Mouse (Mus musculus) liver, embryonic 12.5 days (tissue): ENCODE measurements around the gene Pigr. TPM values are rescaled to one million over a fixed set of nuclear protein-coding genes. Genes with fewer than 3 reads are reported as not detected.

Experiments used
- ATAC-seq: fragments of 200-750 bp; cut with Nextera tagmentation; 2 replicates; pipeline ENCODE4 v1.8.0; 2017; ENCODE audit warnings: moderate number of reproducible peaks, mild to moderate bottlenecking, moderate library complexity
- H3K27ac ChIP-seq: fragments of 300-500 bp; sonication (generic); 2 replicates; pipeline ENCODE4 v1.5.1; 2016; ENCODE audit warnings: mild to moderate bottlenecking
- H3K27me3 ChIP-seq: fragments of 300-500 bp; sonication (generic); replicated peaks from 2 replicates; pipeline ENCODE4 v1.6.1; 2016; ENCODE audit warnings: mild to moderate bottlenecking, moderate library complexity
- H3K36me3 ChIP-seq: fragments of 300-500 bp; sonication (generic); 2 replicates; pipeline ENCODE4 v1.6.1; 2016; ENCODE audit warnings: mild to moderate bottlenecking, moderate library complexity
- H3K4me1 ChIP-seq: fragments of 300-500 bp; sonication (generic); 2 replicates; pipeline ENCODE4 v1.6.1; 2016
- H3K4me2 ChIP-seq: fragments of 300-500 bp; sonication (generic); 2 replicates; pipeline ENCODE4 v1.6.1; 2016; ENCODE audit warnings: mild to moderate bottlenecking, moderate library complexity
- H3K4me3 ChIP-seq: fragments of 300-500 bp; sonication (generic); 2 replicates; pipeline ENCODE4 v1.5.1; 2016; ENCODE audit warnings: mild to moderate bottlenecking, moderate library complexity
- H3K9ac ChIP-seq: fragments of 300-500 bp; sonication (generic); 2 replicates; pipeline ENCODE4 v1.6.1; 2016; ENCODE audit warnings: mild to moderate bottlenecking, moderate library complexity
- H3K9me3 ChIP-seq: fragments of 300-500 bp; sonication (generic); replicated peaks from 2 replicates; pipeline ENCODE4 v1.6.1; 2016; ENCODE audit warnings: mild to moderate bottlenecking, moderate library complexity
- WGBS: fragments of 180-500 bp; shearing (Covaris S2); methylation state at CpG from one replicate; pipeline ENCODE4 v1.1.7; 2016; ENCODE audit not compliant: insufficient replicate concordance; 5-methylcytosine and 5-hydroxymethylcytosine counted together
- polyA plus RNA-seq: library from polyadenylated mRNA; unstranded; fragments of >200 nt; fragmentation: Nextera tagmentation; extraction: Ambion mirVana; gene quantifications from 2 replicates; pipeline ENCODE4 v1.2.1, GENCODE M21; 2016

Gene Pigr
- polyA plus RNA-seq, 1 experiment from 2014 or later: 0.11 TPM

DNA sequence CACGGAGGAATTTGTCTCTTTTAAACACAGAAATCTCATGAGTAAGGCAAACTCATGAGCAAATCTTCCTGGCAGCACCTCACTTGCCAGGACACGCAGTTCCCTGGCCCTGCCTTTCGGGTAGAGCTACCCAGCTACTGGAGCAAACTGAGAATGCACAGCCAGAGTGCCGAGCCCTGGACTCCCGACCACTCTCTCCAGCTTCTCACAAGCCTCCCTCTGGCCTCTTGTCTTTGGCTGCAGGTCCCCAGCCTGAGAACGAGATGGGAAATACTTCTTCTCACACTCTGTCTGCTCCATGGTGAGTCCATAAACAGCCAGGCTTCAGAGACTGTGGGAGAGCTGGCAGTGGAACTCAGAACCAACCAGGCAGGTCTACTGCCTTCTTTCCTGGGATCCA, 23.5 kb upstream of the Pigr start:
- Histone ChIP-seq H3K4me3 (no peak overlapping the region), H3K9me3 (no peaks in the 10 kb centered on the region), H3K27me3 (peaks cover 11% of the 10 kb centered on the region; the same call in 1 of the 2 replicates), H3K36me3 (no peaks in the 10 kb centered on the region), H3K4me1 (no peaks in the 10 kb centered on the region), H3K27ac (no peak overlapping the region), H3K4me2 (no peak overlapping the region), H3K9ac (no peak overlapping the region)
- no peak for ATAC-seq
- 47% methylated on average over 6 of the region's 6 CpGs for WGBS

DNA sequence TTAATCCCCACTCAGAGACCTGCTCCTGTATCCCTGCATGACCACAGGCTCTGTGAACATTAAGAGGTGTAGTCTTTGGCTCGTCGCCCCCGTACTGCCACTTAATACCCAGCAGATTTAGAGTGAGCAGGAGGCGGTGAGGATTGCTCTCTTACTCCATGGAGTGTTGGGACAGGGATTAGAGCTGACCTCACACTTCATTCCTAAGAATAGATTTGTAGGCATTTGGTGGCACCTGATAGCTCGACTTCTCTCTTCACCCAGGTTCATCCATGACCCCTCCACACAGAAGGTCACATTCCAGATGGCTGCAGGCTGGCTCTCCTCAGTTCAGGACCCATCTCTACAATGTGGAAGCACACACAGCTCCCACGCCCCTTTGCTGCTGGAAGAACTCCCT, 22.2 kb upstream of the Pigr start:
- Histone ChIP-seq H3K9me3 (no peaks in the 10 kb centered on the region), H3K27me3 (peaks cover 11% of the 10 kb centered on the region; the same call in 1 of the 2 replicates), H3K9ac (no peak overlapping the region), H3K4me2 (no peak overlapping the region), H3K36me3 (no peaks in the 10 kb centered on the region), H3K27ac (no peak overlapping the region), H3K4me3 (no peak overlapping the region), H3K4me1 (no peaks in the 10 kb centered on the region)
- 68% methylated on average over 6 of the region's 6 CpGs for WGBS
- no peak for ATAC-seq

DNA sequence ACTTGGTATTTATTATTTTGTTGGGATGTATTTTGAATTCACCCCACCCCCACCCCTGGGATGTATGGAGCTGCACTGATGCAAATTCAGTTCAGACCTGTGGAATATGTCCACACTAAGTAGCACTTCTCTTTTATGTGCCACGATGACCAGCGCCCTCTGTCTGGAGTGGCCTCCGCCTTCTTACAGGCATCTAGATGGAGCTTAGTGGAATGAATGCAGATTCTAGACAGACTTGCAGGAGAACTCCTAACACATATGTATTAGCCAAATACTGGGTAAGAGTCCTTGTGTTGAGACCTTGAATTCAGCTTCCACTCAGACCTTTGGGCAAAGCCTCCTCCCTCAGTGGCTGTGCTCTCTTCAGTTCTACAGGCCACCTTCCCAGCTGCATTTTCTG, 15.6 kb upstream of the Pigr start:
- no peaks in the 10 kb centered on the region for H3K4me1 ChIP-seq
- no peak for ATAC-seq
- no peak overlapping the region for H3K27ac ChIP-seq
- no peak overlapping the region for H3K4me2 ChIP-seq
- H3K36me3 ChIP-seq: no peaks in the 10 kb centered on the region
- H3K9me3 ChIP-seq: no peaks in the 10 kb centered on the region
- H3K4me3 ChIP-seq: no peak overlapping the region
- H3K9ac ChIP-seq: no peak overlapping the region
- WGBS: 67% methylated on average over 3 of the region's 3 CpGs
- H3K27me3 ChIP-seq: no peaks in the 10 kb centered on the region

- no peaks in the 10 kb centered on the region for H3K36me3 ChIP-seq
- H3K4me3 ChIP-seq: no peak overlapping the region
- H3K27ac ChIP-seq: no peak overlapping the region
- no peaks in the 10 kb centered on the region for H3K4me1 ChIP-seq
- 68% methylated on average over 17 of the region's 17 CpGs for WGBS
- no peak for ATAC-seq
- no peaks in the 10 kb centered on the region for H3K27me3 ChIP-seq
- H3K9ac ChIP-seq: no peak overlapping the region
- H3K4me2 ChIP-seq: no peak overlapping the region
- no peaks in the 10 kb centered on the region for H3K9me3 ChIP-seq
Observed at GRCm38 (mm10) chr1:130811316-130811715, 15.2 kb upstream of the Pigr start.

- Histone ChIP-seq H3K36me3 (no peaks in the 10 kb centered on the region), H3K27ac (no peak overlapping the region), H3K9me3 (no peaks in the 10 kb centered on the region), H3K4me2 (no peak overlapping the region), H3K4me1 (no peaks in the 10 kb centered on the region), H3K4me3 (no peak overlapping the region), H3K9ac (no peak overlapping the region), H3K27me3 (no peaks in the 10 kb centered on the region)
- 53% methylated on average over 1 of the region's 1 CpGs for WGBS
- ATAC-seq: no peak
Observed at GRCm38 (mm10) chr1:130819737-130820136, 6.7 kb upstream of the Pigr start.

DNA sequence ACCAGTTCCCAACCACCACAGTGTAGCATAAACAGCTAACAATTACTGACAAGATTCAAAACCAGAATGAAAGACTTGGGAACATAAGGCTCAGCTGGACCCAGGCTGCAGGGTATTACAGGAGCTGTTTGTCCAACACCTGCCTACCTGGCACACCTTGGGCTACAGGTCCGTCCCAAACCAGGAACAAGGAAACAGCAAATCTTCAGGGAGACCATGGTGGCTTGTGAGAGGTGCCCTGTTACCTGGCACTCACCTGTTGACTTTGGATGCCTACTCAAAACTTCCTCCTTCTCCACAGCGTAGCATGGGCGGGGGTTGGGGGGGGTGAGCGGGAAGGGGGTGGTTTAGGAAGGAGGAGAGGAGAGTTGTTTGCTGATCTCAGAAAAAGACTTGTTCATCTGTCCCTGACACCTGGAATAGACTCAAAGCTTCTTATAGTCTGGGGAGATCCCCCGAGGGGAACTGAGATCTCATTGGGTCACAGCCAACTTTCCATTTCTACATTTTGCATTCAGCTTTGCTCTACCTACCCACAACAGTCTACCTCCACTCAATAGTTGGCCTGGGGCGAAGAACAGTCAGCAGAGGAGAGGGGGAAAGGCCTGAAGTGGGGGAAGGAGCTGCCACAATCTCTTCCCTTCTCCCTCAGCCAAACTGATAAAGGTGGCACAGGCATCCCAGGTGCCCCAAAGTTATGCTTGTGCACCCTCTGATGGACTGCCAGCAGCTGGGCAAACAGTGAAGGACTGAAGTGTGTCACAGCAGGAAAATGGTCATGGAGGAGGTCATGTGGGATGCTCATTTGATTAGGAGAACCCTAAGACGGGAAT, 6.0 kb upstream of the Pigr start:
- WGBS: 56% methylated on average over 7 of the region's 7 CpGs
- H3K9ac ChIP-seq: no peak overlapping the region
- H3K4me2 ChIP-seq: no peak overlapping the region
- no peaks in the 10 kb centered on the region for H3K4me1 ChIP-seq
- no peaks in the 10 kb centered on the region for H3K27me3 ChIP-seq
- no peak overlapping the region for H3K27ac ChIP-seq
- H3K9me3 ChIP-seq: no peaks in the 10 kb centered on the region
- no peak for ATAC-seq
- H3K4me3 ChIP-seq: no peak overlapping the region
- no peaks in the 10 kb centered on the region for H3K36me3 ChIP-seq

DNA sequence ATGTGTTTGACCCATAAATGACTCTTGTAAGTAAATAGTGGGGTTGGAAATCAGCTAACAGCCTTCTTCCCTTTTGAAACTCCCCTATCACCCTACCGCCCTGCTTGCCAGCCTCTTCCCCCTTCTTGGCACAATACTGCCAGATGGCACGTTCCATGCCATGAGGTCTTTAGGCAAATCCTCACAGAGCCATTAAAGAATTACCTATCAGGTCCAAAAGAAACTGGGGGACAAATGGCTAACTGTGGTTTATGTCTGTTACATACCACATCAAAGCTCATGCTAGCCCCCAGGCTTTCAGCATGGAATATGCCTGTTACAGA, 5.4 kb upstream of the Pigr start:
- Histone ChIP-seq H3K27me3 (no peaks in the 10 kb centered on the region), H3K4me3 (no peak overlapping the region), H3K36me3 (no peaks in the 10 kb centered on the region), H3K4me1 (no peaks in the 10 kb centered on the region), H3K27ac (peak overlapping the region; percentile 51; the same call in 1 of the 2 replicates), H3K9ac (no peak overlapping the region), H3K9me3 (no peaks in the 10 kb centered on the region), H3K4me2 (no peak overlapping the region)
- 70% methylated on average over 2 of the region's 2 CpGs for WGBS
- ATAC-seq: no peak

DNA sequence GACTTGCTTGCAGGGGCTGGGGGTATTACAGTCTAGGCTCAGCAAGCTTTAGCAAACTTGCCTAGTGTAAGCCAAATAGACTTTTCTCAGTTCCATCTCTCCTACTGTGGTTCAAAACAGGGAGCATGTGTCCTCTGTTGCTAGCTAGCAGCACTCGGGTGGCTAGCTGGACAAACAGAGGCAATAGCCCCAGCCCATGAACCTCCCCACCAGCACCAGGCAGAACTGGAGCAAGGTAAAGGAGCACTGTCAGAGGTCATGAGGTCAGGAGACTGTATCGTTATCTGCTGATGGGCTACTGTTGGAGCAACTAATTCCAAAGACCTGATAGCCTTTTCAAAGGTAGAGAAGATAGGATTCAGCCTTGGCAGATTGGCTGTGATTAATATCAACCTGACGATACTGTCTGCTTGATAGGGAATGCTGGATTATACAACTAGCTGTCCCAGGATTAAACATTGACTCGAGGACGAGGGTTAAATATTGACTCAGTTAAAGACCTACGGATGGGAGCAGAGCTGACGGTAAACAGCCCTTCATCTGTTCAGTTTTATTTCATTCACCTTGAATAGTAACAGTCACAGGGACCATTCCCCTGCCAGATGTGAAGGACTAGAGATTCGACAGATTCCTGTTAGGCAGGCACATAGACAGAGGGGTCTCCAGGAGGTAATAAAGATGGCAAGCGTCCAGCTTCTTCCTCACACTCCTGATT, 4.4 kb upstream of the Pigr start:
- ATAC-seq: peak; percentile 73
- Histone ChIP-seq H3K9ac (no peak overlapping the region), H3K4me3 (no peak overlapping the region), H3K9me3 (no peaks in the 10 kb centered on the region), H3K36me3 (no peaks in the 10 kb centered on the region), H3K27ac (peak overlapping the region; percentile 51), H3K27me3 (no peaks in the 10 kb centered on the region), H3K4me1 (no peaks in the 10 kb centered on the region), H3K4me2 (no peak overlapping the region)
- 56% methylated on average over 9 of the region's 9 CpGs for WGBS

DNA sequence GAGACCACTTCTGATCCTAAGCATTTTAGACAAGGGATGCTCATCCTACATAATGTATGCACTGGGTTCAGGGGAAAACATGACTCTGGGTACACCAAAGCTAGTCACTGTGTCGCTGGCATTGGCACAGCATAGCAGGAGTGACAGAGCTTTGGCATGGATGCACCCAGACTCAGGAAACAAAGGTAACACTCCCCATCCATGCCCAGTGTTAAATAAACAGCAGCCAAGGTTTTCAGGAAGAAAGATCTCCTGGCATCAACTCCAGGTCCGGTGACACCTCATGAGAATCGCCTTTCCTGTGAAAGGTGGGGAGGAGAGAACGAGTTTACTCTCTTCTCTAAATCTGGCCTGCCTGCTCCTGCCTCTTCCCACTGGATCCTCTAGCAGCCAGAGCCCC, 2.2 kb downstream of the Pigr start:
- no peaks in the 10 kb centered on the region for H3K9me3 ChIP-seq
- no peak overlapping the region for H3K4me3 ChIP-seq
- no peaks in the 10 kb centered on the region for H3K36me3 ChIP-seq
- no peak for ATAC-seq
- H3K27me3 ChIP-seq: no peaks in the 10 kb centered on the region
- H3K9ac ChIP-seq: no peak overlapping the region
- H3K27ac ChIP-seq: no peak overlapping the region
- H3K4me2 ChIP-seq: no peak overlapping the region
- WGBS: 59% methylated on average over 4 of the region's 4 CpGs
- peaks cover 8% of the 10 kb centered on the region for H3K4me1 ChIP-seq

GRCm38 (mm10) chr1:130829906-130830830, 3.7 kb downstream of the Pigr start:
- Histone ChIP-seq H3K4me2 (no peak overlapping the region), H3K4me3 (no peak overlapping the region), H3K27ac (no peak overlapping the region), H3K27me3 (no peaks in the 10 kb centered on the region), H3K4me1 (peaks cover 8% of the 10 kb centered on the region), H3K9me3 (no peaks in the 10 kb centered on the region), H3K36me3 (no peaks in the 10 kb centered on the region), H3K9ac (no peak overlapping the region)
- WGBS: 33% methylated on average over 8 of the region's 8 CpGs
- ATAC-seq: 0 out of 2 replicates have a peak, but pooled peaks have one; percentile 15

GRCm38 (mm10) chr1:130832230-130833149, 6.0 kb downstream of the Pigr start:
- H3K36me3 ChIP-seq: no peaks in the 10 kb centered on the region
- no peak overlapping the region for H3K4me3 ChIP-seq
- peaks cover 8% of the 10 kb centered on the region for H3K4me1 ChIP-seq
- no peak overlapping the region for H3K9ac ChIP-seq
- ATAC-seq: no peak
- no peak overlapping the region for H3K27ac ChIP-seq
- H3K9me3 ChIP-seq: no peaks in the 10 kb centered on the region
- WGBS: 60% methylated on average over 5 of the region's 5 CpGs
- no peaks in the 10 kb centered on the region for H3K27me3 ChIP-seq
- H3K4me2 ChIP-seq: no peak overlapping the region
